Mouse (Mus musculus): ENCODE measurements around the gene Pygm. TPM values are rescaled to one million over a fixed set of nuclear protein-coding genes. Genes with fewer than 3 reads are reported as not detected.

Gene Pygm
- polyA plus RNA-seq, 1 experiment from 2014 or later, result 8.0 TPM

- Histone ChIP-seq H3K4me3 (ENCODE audit: low read depth, low read length) (peak within 1 kb of the TSS; percentile 99), H3K27ac (replicated peaks) (peak within 1 kb of the TSS; percentile 100), H3K36me3 (ENCODE audit: control insufficient read depth, insufficient read depth, low read length) (peaks cover 17% of the 10 kb centered on the region), H3K4me2 (replicated peaks; ENCODE audit: low read depth) (peak within 1 kb of the TSS; percentile 65), H3K9ac (ENCODE audit: low read length) (peak within 1 kb of the TSS; percentile 100), H3K4me1 (replicated peaks; ENCODE audit: control insufficient read depth, insufficient read depth) (0 out of 2 replicates have a peak, but pooled peaks cover 3% of the 10 kb centered on the region), H3K27me3 (ENCODE audit: control insufficient read depth, insufficient read depth, low read length) (no peaks in the 10 kb centered on the region), H3K9me3 (ENCODE audit: control insufficient read depth, low read length) (no peaks in the 10 kb centered on the region)
- ATAC-seq (ENCODE audit: low FRiP score, low TSS enrichment) (peak; percentile 96), DNase-seq (ENCODE audit: low spot score) (peak; percentile 100)
- TF ChIP-seq EP300 (optimal IDR thresholded peaks at IDR 0.05) (peak; percentile 47), CTCF (IDR thresholded peaks at IDR 0.05; ENCODE audit: low read depth) (peak; percentile 3; the same call in 1 of the 2 replicates)
- 2% methylated on average over 59 of the region's 85 CpGs for WGBS
These were observed 20.6 kb upstream of the Pygm start, which contains the start of gene Sf1 for GRCm38 (mm10) chr19:6363411-6364240. Gene Sf1 (plus strand): TSS chr19:6363690.

- H3K27me3 ChIP-seq (ENCODE audit: control insufficient read depth, insufficient read depth, low read length), result no peaks in the 10 kb centered on the region
- peak overlapping the region; percentile 99 for H3K4me3 ChIP-seq (ENCODE audit: low read depth, low read length)
- H3K27ac ChIP-seq (replicated peaks), result peak overlapping the region; percentile 100
- WGBS, result under 1% methylated on average over 55 of the region's 55 CpGs
- TF ChIP-seq CTCF (IDR thresholded peaks at IDR 0.05; ENCODE audit: low read depth) (no peak), EP300 (optimal IDR thresholded peaks at IDR 0.05) (no peak)
- peak; percentile 92 for DNase-seq (ENCODE audit: low spot score)
- peaks cover 17% of the 10 kb centered on the region for H3K36me3 ChIP-seq (ENCODE audit: control insufficient read depth, insufficient read depth, low read length)
- H3K4me2 ChIP-seq (replicated peaks; ENCODE audit: low read depth), result peak overlapping the region; percentile 65
- H3K9ac ChIP-seq (ENCODE audit: low read length), result peak overlapping the region; percentile 100
- ATAC-seq (ENCODE audit: low FRiP score, low TSS enrichment), result peak; percentile 1; the same call in 1 of the 2 replicates
- H3K4me1 ChIP-seq (replicated peaks; ENCODE audit: control insufficient read depth, insufficient read depth), result 0 out of 2 replicates have a peak, but pooled peaks cover 3% of the 10 kb centered on the region
- no peaks in the 10 kb centered on the region for H3K9me3 ChIP-seq (ENCODE audit: control insufficient read depth, low read length)
These were observed 19.9 kb upstream of the Pygm start for GRCm38 (mm10) chr19:6364317-6364725.

- H3K4me3 ChIP-seq (ENCODE audit: low read depth, low read length), result peak overlapping the region; percentile 99
- no peak for TF ChIP-seq EP300 (optimal IDR thresholded peaks at IDR 0.05)
- TF ChIP-seq CTCF (IDR thresholded peaks at IDR 0.05; ENCODE audit: low read depth), result no peak
- H3K4me2 ChIP-seq (replicated peaks; ENCODE audit: low read depth), result peak overlapping the region; percentile 65
- no peaks in the 10 kb centered on the region for H3K27me3 ChIP-seq (ENCODE audit: control insufficient read depth, insufficient read depth, low read length)
- H3K9me3 ChIP-seq (ENCODE audit: control insufficient read depth, low read length), result no peaks in the 10 kb centered on the region
- H3K9ac ChIP-seq (ENCODE audit: low read length), result peak overlapping the region; percentile 100
- DNase-seq (ENCODE audit: low spot score) (no peak), ATAC-seq (ENCODE audit: low FRiP score, low TSS enrichment) (no peak)
- 0% methylated on average over 2 of the region's 2 CpGs for WGBS
- H3K36me3 ChIP-seq (ENCODE audit: control insufficient read depth, insufficient read depth, low read length), result peaks cover 17% of the 10 kb centered on the region
- H3K27ac ChIP-seq (replicated peaks), result no peak overlapping the region
- H3K4me1 ChIP-seq (replicated peaks; ENCODE audit: control insufficient read depth, insufficient read depth), result 0 out of 2 replicates have a peak, but pooled peaks cover 3% of the 10 kb centered on the region
These were observed 19.4 kb upstream of the Pygm start for GRCm38 (mm10) chr19:6364842-6365241.

GRCm38 (mm10) chr19:6370175-6370574 lies 14.0 kb upstream of the Pygm start:
- Histone ChIP-seq H3K27ac (replicated peaks) (no peak overlapping the region), H3K36me3 (ENCODE audit: control insufficient read depth, insufficient read depth, low read length) (peaks cover 57% of the 10 kb centered on the region), H3K4me2 (replicated peaks; ENCODE audit: low read depth) (no peak overlapping the region), H3K27me3 (ENCODE audit: control insufficient read depth, insufficient read depth, low read length) (no peaks in the 10 kb centered on the region), H3K9ac (ENCODE audit: low read length) (no peak overlapping the region), H3K9me3 (ENCODE audit: control insufficient read depth, low read length) (no peaks in the 10 kb centered on the region), H3K4me1 (replicated peaks; ENCODE audit: control insufficient read depth, insufficient read depth) (no peaks in the 10 kb centered on the region), H3K4me3 (ENCODE audit: low read depth, low read length) (no peak overlapping the region)
- DNase-seq (ENCODE audit: low spot score) (no peak), ATAC-seq (ENCODE audit: low FRiP score, low TSS enrichment) (no peak)
- TF ChIP-seq EP300 (optimal IDR thresholded peaks at IDR 0.05), result no peak
- WGBS, result 82% methylated on average over 2 of the region's 2 CpGs

- no peak overlapping the region for H3K4me2 ChIP-seq (replicated peaks; ENCODE audit: low read depth)
- no peaks in the 10 kb centered on the region for H3K4me1 ChIP-seq (replicated peaks; ENCODE audit: control insufficient read depth, insufficient read depth)
- H3K4me3 ChIP-seq (ENCODE audit: low read depth, low read length), result no peak overlapping the region
- no peak overlapping the region for H3K9ac ChIP-seq (ENCODE audit: low read length)
- peaks cover 65% of the 10 kb centered on the region for H3K36me3 ChIP-seq (ENCODE audit: control insufficient read depth, insufficient read depth, low read length)
- no peak for TF ChIP-seq CTCF (IDR thresholded peaks at IDR 0.05; ENCODE audit: low read depth)
- TF ChIP-seq EP300 (optimal IDR thresholded peaks at IDR 0.05), result no peak
- ATAC-seq (ENCODE audit: low FRiP score, low TSS enrichment) (no peak), DNase-seq (ENCODE audit: low spot score) (no peak)
- H3K27ac ChIP-seq (replicated peaks), result no peak overlapping the region
- H3K9me3 ChIP-seq (ENCODE audit: control insufficient read depth, low read length), result no peaks in the 10 kb centered on the region
- H3K27me3 ChIP-seq (ENCODE audit: control insufficient read depth, insufficient read depth, low read length), result no peaks in the 10 kb centered on the region
- 88% methylated on average over 3 of the region's 3 CpGs for WGBS
These were observed 11.8 kb upstream of the Pygm start for GRCm38 (mm10) chr19:6372433-6372832.

All from stomach, postnatal 0 days (tissue).